Mouse (Mus musculus): ENCODE measurements at regions not wholly inside any gene's neighbourhood (a gene's known extent, or its start where the extent isn't known, plus 50 kb on each side); places are given as distances from the start of the nearest gene placed in this dataset.

DNA sequence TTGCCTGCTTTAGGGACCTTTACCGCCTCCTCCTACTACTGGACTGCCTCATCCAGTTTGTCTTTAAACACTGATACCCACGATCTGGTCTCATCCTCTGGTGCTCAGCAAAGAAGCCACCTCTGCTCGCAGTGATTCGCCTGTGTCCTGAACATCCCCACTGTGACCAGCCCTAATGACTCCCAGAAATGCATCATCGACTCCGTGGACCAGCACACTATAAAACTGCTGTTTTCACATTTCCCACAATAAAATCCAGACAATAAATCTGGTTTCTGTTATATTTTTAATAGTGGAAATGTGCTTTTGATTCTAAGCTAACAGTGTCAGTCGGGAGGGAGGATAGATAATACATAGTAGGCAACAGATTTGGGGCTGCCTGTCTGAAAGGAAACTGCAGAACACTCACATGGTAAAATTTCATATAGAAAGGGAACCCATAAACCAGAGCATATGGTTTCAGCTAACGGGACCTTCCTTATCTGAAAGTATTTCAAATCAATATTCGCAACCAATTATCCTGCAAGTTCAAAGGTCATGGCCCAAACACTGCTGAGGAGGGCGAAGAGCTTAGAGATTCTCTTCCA, 233.7 kb upstream of the Cxadr start:
- Histone ChIP-seq H3K4me1 (no peaks in the 10 kb centered on the region), H3K9ac (no peak overlapping the region), H3K27ac (no peak overlapping the region), H3K36me3 (replicated peaks) (no peaks in the 10 kb centered on the region), H3K9me3 (no peaks in the 10 kb centered on the region), H3K4me2 (no peak overlapping the region), H3K27me3 (replicated peaks) (no peaks in the 10 kb centered on the region), H3K4me3 (no peak overlapping the region)
- ATAC-seq (replicated peaks): no peak
- WGBS: 83% methylated on average over 10 of the region's 10 CpGs

DNA sequence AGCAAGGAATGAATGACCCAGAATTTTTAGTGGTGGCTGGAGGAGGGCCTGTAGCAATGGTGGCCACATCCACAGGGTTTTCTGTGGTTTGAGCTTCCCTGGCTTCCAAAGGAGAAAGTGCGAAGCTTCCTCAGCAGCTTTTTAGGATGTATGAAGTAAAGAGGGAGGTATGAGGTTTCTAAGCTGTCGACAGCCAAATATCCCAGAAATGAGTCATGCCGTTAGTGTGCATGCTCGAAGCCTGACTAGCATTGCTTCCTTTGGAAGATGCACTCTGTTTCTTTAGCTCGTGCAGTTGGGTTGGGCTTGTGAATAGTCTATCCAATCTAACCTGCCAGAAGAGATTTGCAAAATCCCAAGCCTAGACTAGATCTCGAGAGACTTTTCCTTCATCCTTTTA, 240.8 kb upstream of the Cxadr start:
- Histone ChIP-seq H3K4me3 (no peak overlapping the region), H3K27ac (no peak overlapping the region), H3K36me3 (replicated peaks) (no peaks in the 10 kb centered on the region), H3K4me1 (no peaks in the 10 kb centered on the region), H3K4me2 (no peak overlapping the region), H3K27me3 (replicated peaks) (no peaks in the 10 kb centered on the region), H3K9ac (no peak overlapping the region), H3K9me3 (no peaks in the 10 kb centered on the region)
- ATAC-seq (replicated peaks): no peak
- 93% methylated on average over 6 of the region's 6 CpGs for WGBS

DNA sequence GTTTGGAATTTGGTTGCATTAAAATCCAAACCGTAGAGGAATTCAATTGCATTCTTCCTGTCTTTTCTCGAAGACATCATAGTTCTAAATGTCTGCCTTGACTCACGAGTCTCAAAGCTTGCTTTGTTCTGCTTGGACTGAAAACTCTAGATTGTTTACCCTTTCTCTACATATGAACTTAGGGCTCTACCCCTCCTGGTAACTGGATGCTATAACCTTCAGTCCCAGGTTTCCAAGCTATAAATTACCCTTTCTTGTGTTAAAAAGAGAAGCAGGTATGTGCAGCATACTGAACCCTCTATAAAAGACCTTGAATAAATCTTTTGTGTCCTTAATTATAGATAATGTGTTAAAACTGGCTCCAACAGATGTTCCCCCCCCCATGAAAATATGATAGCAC, 243.7 kb upstream of the Cxadr start:
- Histone ChIP-seq H3K27me3 (replicated peaks) (no peaks in the 10 kb centered on the region), H3K36me3 (replicated peaks) (no peaks in the 10 kb centered on the region), H3K4me3 (no peak overlapping the region), H3K4me2 (no peak overlapping the region), H3K9me3 (no peaks in the 10 kb centered on the region), H3K4me1 (no peaks in the 10 kb centered on the region), H3K9ac (no peak overlapping the region), H3K27ac (no peak overlapping the region)
- no peak for ATAC-seq (replicated peaks)
- 80% methylated on average over 3 of the region's 3 CpGs for WGBS

DNA sequence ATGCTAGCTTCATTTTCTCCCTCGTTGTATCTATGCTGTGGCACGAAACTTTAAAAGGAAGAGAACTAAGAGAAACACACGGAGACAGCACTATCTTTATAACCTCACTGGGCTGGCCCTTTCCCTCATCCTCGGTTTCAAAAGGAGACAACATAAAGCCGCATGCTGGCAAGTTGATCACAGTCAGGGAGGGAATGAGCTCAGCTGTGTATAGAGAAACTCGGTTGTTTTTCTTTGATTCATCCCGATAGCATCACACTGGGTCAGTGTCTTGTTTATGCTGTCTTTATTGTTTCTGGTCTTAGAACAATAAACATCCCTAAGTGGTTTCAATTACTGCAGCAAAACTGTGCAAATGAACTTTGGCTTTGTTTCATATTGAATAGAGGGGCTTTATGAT, 249.2 kb upstream of the Cxadr start:
- no peak overlapping the region for H3K27ac ChIP-seq
- H3K9ac ChIP-seq: no peak overlapping the region
- H3K4me2 ChIP-seq: no peak overlapping the region
- H3K4me3 ChIP-seq: no peak overlapping the region
- no peaks in the 10 kb centered on the region for H3K9me3 ChIP-seq
- 0 out of 2 replicates have a peak, but pooled peaks cover 3% of the 10 kb centered on the region for H3K4me1 ChIP-seq
- no peaks in the 10 kb centered on the region for H3K27me3 ChIP-seq (replicated peaks)
- ATAC-seq (replicated peaks): no peak
- WGBS: 42% methylated on average over 7 of the region's 7 CpGs
- H3K36me3 ChIP-seq (replicated peaks): no peaks in the 10 kb centered on the region

DNA sequence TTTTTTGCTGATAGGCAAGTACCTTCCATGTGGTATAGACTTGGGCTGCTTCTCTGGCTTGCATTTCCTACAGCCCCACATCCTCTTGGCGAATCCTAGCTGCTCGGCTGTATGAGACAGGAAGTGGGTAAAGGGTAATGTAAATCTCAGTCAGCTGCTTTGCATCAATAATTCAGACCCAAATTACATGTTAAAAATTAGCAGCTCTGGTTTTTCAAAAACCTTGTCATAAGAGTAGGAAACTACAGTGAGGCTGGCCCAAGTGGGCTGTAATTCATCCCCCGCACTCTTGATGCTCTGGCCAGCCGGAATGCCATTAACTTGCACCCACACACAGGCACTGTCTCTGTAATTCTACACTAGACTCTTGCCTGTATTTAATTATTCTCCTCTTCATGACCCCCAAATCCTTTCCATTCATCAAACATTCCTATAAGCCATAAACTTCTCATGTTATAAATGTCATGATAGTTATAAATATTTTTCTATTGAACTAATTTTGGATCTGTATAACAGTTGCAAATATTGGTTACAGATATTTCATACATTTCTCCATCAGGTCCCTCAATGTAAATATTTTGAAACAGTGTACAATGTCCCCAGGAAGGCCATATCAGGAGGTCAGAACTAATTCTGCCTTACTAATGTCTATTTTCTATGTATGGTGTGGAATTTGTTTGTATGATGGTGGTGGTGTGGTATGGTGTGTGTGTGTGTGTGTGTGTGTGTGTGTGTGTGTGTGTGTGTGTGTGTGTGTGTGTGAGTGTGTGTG, 261.0 kb upstream of the Cxadr start:
- H3K27ac ChIP-seq: no peak overlapping the region
- no peaks in the 10 kb centered on the region for H3K4me1 ChIP-seq
- no peak overlapping the region for H3K4me3 ChIP-seq
- no peak overlapping the region for H3K4me2 ChIP-seq
- no peaks in the 10 kb centered on the region for H3K36me3 ChIP-seq (replicated peaks)
- WGBS: 91% methylated on average over 4 of the region's 4 CpGs
- no peaks in the 10 kb centered on the region for H3K27me3 ChIP-seq (replicated peaks)
- H3K9me3 ChIP-seq: no peaks in the 10 kb centered on the region
- no peak for ATAC-seq (replicated peaks)
- H3K9ac ChIP-seq: no peak overlapping the region

DNA sequence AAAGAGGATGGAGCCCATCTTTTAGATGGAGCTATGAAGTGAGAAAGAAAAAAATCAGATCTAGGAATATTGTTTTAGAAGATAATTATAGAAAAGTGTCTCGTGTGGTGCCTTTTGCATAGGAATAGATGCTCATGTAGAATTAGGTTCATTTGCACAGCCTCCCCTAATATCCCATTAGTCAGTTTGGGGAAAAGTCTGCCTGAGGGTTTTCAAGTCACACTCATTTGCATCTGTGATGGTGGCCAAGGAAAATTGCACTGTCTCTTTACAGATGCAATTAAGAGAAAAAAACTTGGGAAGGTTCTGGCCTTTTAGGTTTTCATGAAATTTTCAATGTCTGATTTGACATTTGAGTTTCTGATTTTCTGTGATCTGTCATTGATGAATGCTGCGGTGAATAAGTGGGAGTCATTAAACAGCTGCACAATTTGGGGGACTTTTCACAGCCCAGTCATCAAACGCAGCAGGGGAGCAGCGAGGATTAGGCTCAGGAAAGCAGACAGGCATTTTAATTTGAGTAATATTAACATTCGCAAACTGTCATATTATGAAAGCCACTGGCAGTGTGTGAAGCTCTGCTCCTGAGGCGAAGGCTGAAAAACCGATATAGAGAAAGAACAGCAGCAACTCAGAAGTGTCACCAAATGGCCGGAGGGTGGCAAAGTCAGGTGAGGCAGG, 281.5 kb upstream of the Cxadr start:
- H3K4me1 ChIP-seq: peaks cover 10% of the 10 kb centered on the region; the same call in 1 of the 2 replicates
- no peak overlapping the region for H3K4me3 ChIP-seq
- 34% methylated on average over 8 of the region's 8 CpGs for WGBS
- H3K27me3 ChIP-seq (replicated peaks): no peaks in the 10 kb centered on the region
- ATAC-seq (replicated peaks): peak; percentile 80
- H3K4me2 ChIP-seq: 0 out of 2 replicates have a peak overlapping the region, but pooled peaks have one; percentile 6
- no peaks in the 10 kb centered on the region for H3K9me3 ChIP-seq
- no peaks in the 10 kb centered on the region for H3K36me3 ChIP-seq (replicated peaks)
- peak overlapping the region; percentile 62 for H3K27ac ChIP-seq
- H3K9ac ChIP-seq: no peak overlapping the region

DNA sequence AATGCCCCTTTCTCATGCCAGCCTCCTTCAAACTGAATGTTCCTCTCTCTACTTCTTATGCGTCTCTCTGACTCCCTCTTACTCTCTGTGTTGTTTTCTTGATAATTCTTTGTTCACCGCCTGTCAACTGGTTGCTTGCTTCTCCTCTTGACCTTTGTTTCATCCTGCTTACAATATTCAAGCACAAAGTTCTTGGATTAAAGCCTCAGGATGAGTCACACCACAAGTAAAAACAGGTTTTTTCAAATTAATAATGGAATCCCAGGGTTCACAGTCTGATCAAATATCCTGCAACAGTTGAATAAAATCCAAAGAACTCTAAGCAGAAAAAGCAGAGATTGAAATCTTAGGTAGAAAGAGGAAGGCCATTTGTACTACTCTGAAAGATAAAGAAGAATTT, 285.9 kb upstream of the Cxadr start:
- 45% methylated on average over 2 of the region's 2 CpGs for WGBS
- no peak overlapping the region for H3K27ac ChIP-seq
- no peak overlapping the region for H3K4me3 ChIP-seq
- no peak overlapping the region for H3K9ac ChIP-seq
- H3K4me2 ChIP-seq: no peak overlapping the region
- peaks cover 12% of the 10 kb centered on the region; the same call in 1 of the 2 replicates for H3K4me1 ChIP-seq
- H3K9me3 ChIP-seq: no peaks in the 10 kb centered on the region
- no peaks in the 10 kb centered on the region for H3K36me3 ChIP-seq (replicated peaks)
- ATAC-seq (replicated peaks): no peak
- no peaks in the 10 kb centered on the region for H3K27me3 ChIP-seq (replicated peaks)

DNA sequence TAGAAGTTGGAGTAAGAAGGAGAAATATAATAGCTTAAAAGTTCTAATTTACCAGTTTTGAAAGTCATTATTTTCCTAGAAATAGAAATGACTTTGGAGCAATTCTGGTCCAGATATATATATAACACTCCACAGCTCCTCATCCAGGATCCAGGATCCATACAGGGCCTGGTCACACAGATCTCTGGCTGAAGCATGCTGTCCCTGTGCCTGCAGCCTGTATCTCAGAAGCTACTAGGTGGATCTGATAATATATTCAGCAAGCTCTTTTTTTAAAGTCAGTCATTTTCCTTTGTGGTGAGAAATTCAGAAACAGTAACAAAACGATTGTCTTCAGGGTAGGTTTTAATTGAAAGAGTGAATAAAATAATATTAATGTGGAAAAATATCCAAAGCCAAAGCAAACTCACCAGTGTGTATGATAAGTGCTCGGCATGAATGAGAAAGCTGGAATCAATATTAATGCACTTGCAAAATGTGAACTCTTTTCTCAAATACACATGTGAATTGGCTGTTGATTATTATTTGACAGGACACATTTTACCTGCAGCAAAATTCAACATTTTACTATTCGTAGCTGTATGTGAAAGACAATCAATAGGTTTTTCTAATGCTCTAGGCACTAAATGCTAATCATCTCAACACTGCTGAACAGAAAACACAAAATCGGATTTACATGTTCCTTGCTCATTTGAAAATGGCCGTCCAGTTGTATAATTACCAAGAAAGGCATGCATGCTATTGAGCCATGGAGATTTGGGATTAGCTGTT, 288.1 kb upstream of the Cxadr start:
- Histone ChIP-seq H3K27ac (no peak overlapping the region), H3K4me3 (no peak overlapping the region), H3K36me3 (replicated peaks) (no peaks in the 10 kb centered on the region), H3K27me3 (replicated peaks) (no peaks in the 10 kb centered on the region), H3K4me1 (0 out of 2 replicates have a peak, but pooled peaks cover 3% of the 10 kb centered on the region), H3K4me2 (no peak overlapping the region), H3K9me3 (no peaks in the 10 kb centered on the region), H3K9ac (no peak overlapping the region)
- WGBS: 43% methylated on average over 5 of the region's 5 CpGs
- peak; percentile 60; the same call in 1 of the 2 replicates for ATAC-seq (replicated peaks)

DNA sequence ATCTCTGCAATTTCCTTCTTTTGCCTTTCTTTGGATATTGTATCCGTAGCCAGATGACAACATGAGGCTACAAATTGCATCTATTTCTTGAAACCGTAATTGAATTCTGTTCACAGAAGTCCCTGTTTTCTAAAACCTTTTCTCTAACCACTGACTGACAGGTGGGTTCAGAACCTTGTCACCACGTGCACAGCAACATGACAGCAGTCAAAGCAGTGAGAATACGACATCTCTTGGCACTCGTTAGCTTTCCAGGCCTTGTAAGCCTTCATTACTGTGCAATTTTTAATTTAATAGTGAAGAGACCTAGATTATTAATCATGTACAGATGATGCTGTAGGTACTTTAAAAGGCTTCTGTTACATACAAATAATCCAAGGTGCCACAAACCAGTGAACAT, 297.3 kb upstream of the Cxadr start:
- H3K4me2 ChIP-seq: no peak overlapping the region
- no peaks in the 10 kb centered on the region for H3K9me3 ChIP-seq
- H3K4me3 ChIP-seq: no peak overlapping the region
- H3K36me3 ChIP-seq (replicated peaks): no peaks in the 10 kb centered on the region
- H3K9ac ChIP-seq: no peak overlapping the region
- H3K4me1 ChIP-seq: no peaks in the 10 kb centered on the region
- no peaks in the 10 kb centered on the region for H3K27me3 ChIP-seq (replicated peaks)
- no peak for ATAC-seq (replicated peaks)
- no peak overlapping the region for H3K27ac ChIP-seq
- 70% methylated on average over 5 of the region's 5 CpGs for WGBS

DNA sequence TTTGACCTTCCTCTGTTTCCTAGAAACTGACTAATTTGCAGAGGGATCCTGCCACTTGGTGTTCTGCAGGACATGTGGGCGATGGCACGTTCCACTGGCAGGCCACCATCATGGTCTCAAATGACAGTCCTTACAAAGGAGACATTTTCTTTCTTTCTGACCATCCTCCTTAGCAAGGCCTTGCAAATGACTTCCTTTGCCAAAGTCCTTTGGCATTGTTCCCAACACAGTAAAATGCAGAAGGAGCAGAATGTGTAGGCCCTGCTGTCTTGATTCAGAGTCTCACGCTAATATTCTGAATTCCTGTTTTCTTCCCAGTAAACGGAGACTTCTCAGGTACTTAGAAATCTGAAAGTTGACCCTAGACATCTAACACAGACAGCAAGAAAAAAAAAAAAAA, 308.3 kb upstream of the Cxadr start:
- Histone ChIP-seq H3K4me1 (no peaks in the 10 kb centered on the region), H3K4me2 (no peak overlapping the region), H3K36me3 (replicated peaks) (no peaks in the 10 kb centered on the region), H3K9ac (no peak overlapping the region), H3K27me3 (replicated peaks) (no peaks in the 10 kb centered on the region), H3K9me3 (no peaks in the 10 kb centered on the region), H3K27ac (no peak overlapping the region), H3K4me3 (no peak overlapping the region)
- 73% methylated on average over 4 of the region's 4 CpGs for WGBS
- ATAC-seq (replicated peaks): no peak

DNA sequence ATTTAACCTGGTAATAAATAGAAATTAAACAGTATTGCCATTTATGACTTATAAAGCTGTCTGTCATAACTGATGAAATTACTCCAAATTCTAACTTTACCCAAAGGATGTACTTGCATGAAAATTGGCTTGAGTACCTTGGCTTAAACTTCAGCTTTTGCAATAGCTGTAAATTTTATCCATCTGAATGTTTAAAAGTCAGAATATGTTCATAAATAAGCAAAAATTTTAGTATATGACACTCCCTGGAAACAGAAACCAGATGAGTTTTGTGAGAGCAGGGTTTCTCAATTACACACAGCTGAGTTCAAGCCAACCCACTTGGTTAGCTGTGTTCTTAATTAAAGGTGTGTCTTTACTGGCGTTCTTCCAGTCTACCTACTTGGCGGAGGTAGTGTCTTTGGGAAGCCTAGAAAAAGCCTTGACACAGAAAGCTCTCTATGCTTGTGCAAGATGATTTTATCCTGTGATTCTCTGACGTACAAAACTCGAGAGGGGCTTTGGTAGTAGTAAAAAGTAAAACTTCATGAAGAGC, 311.4 kb upstream of the Cxadr start:
- H3K4me1 ChIP-seq: no peaks in the 10 kb centered on the region
- H3K9me3 ChIP-seq: no peaks in the 10 kb centered on the region
- no peak for ATAC-seq (replicated peaks)
- 94% methylated on average over 4 of the region's 4 CpGs for WGBS
- H3K27me3 ChIP-seq (replicated peaks): no peaks in the 10 kb centered on the region
- H3K4me3 ChIP-seq: no peak overlapping the region
- H3K4me2 ChIP-seq: no peak overlapping the region
- H3K9ac ChIP-seq: no peak overlapping the region
- no peaks in the 10 kb centered on the region for H3K36me3 ChIP-seq (replicated peaks)
- H3K27ac ChIP-seq: no peak overlapping the region

DNA sequence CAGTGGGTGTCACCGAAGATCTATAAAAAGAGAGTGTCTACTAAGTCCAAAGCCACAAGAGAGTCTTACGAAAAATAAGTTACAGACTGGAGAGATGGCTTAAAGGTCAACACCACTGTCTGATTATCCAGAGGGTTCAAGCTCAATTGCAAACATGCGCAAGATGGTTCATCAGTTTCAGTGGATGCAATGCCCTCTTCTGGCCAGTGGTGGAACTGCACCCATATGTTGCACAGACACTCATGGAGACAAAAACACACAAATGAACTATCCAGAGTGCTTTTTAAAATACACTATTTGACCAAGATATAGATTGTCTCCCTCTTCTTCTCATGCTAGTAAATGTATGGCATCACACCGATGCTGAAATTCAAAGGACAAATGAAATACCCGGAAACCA, 312.1 kb upstream of the Cxadr start:
- Histone ChIP-seq H3K4me1 (no peaks in the 10 kb centered on the region), H3K4me3 (no peak overlapping the region), H3K9me3 (no peaks in the 10 kb centered on the region), H3K9ac (no peak overlapping the region), H3K4me2 (no peak overlapping the region), H3K36me3 (replicated peaks) (no peaks in the 10 kb centered on the region), H3K27me3 (replicated peaks) (no peaks in the 10 kb centered on the region), H3K27ac (no peak overlapping the region)
- no peak for ATAC-seq (replicated peaks)
- WGBS: 98% methylated on average over 5 of the region's 5 CpGs
